In genomic region chr10:76034001-76034600, GRCm38 (mm10) we compare ENCODE assay signal across 11 mouse cellular contexts. TPM values are rescaled to one million over a fixed set of nuclear protein-coding genes. Genes with fewer than 3 reads are reported as not detected.
DNase-seq lines count a peak whose midpoint lies in the region; ATAC-seq lines count a peak whose summit lies in the region.
"Had no signal": no experiment of that assay in that cellular context is flagged by ENCODE, and none has a peak within 500 bp of the region (broad histone marks: within the 10 kb centered on the region; RNA-seq: fewer than 3 reads in every experiment).

No protein-coding gene starts in this region.

- peaks cover 13% of the 10 kb centered on the region for H3K4me1 ChIP-seq in forebrain, embryonic 10.5 days
- H3K4me1 ChIP-seq in forebrain, embryonic 11.5 days (replicated peaks; ENCODE audit: control insufficient read depth, insufficient read depth, low read length): no peaks in the 10 kb centered on the region; the same call in 1 of the 2 replicates
- peaks cover 9% of the 10 kb centered on the region for H3K4me1 ChIP-seq in liver, embryonic 11.5 days (replicated peaks; ENCODE audit: control insufficient read depth, insufficient read depth, low read length)
- H3K4me1 ChIP-seq in liver, embryonic 12.5 days: peaks cover 54% of the 10 kb centered on the region

- 96% methylated on average over 8 of the region's 8 CpGs for WGBS in forebrain, embryonic 10.5 days
- 97% methylated on average over 8 of the region's 8 CpGs for WGBS in forebrain, embryonic 11.5 days
- WGBS in liver, embryonic 11.5 days: 79% methylated on average over 8 of the region's 8 CpGs
- 75% methylated on average over 8 of the region's 8 CpGs for WGBS in liver, embryonic 12.5 days (ENCODE audit: insufficient replicate concordance)

- no peak overlapping the region for H3K27ac ChIP-seq in forebrain, embryonic 10.5 days
- H3K27ac ChIP-seq in forebrain, embryonic 11.5 days (ENCODE audit: low read depth, low read length): no peak overlapping the region
- no peak overlapping the region for H3K27ac ChIP-seq in liver, embryonic 11.5 days (ENCODE audit: low read depth, low read length)
- H3K27ac ChIP-seq in liver, embryonic 12.5 days: no peak overlapping the region
- H3K27ac ChIP-seq: hindbrain, embryonic 12.5 days had no signal

- no peak for ATAC-seq in forebrain, embryonic 11.5 days (replicated peaks; ENCODE audit: low FRiP score)
- no peak for ATAC-seq in liver, embryonic 11.5 days (replicated peaks; ENCODE audit: low FRiP score)
- ATAC-seq in liver, embryonic 12.5 days: no peak

- no peaks in the 10 kb centered on the region for H3K27me3 ChIP-seq in forebrain, embryonic 10.5 days (ENCODE audit: poor library complexity, severe bottlenecking)
- no peaks in the 10 kb centered on the region for H3K27me3 ChIP-seq in forebrain, embryonic 11.5 days (ENCODE audit: control insufficient read depth, insufficient read depth, low read length)
- no peaks in the 10 kb centered on the region for H3K27me3 ChIP-seq in liver, embryonic 11.5 days (replicated peaks; ENCODE audit: control insufficient read depth, insufficient read depth, low read length)
- H3K27me3 ChIP-seq in liver, embryonic 12.5 days (replicated peaks): no peaks in the 10 kb centered on the region
- H3K27me3 ChIP-seq: hindbrain, embryonic 12.5 days had no signal

- peaks cover 54% of the 10 kb centered on the region for H3K36me3 ChIP-seq in forebrain, embryonic 10.5 days (replicated peaks)
- H3K36me3 ChIP-seq in forebrain, embryonic 11.5 days (ENCODE audit: control insufficient read depth, insufficient read depth, low read length): peaks cover 13% of the 10 kb centered on the region
- H3K36me3 ChIP-seq in liver, embryonic 11.5 days (ENCODE audit: control insufficient read depth, insufficient read depth, low read length): peaks cover 13% of the 10 kb centered on the region
- peaks cover 39% of the 10 kb centered on the region for H3K36me3 ChIP-seq in liver, embryonic 12.5 days

- no peak for DNase-seq in forebrain, embryonic 10.5 days (ENCODE audit: extremely low spot score, low spot score)
- no peak for DNase-seq in forebrain, embryonic 11.5 days (ENCODE audit: low spot score)
- DNase-seq in liver, embryonic 11.5 days (ENCODE audit: low spot score): no peak
- DNase-seq in liver (no peak), ES-CJ7 (ENCODE audit: low read depth, low spot score) (peak; percentile 84)
- DNase-seq in natural killer cell, adult 2 months (ENCODE audit: low spot score in 2 of 2): no peak
- DNase-seq in left cerebral cortex, adult 8-10 months (ENCODE audit: low spot score in 2 of 2): no peak
- DNase-seq: gastrocnemius, postnatal 36 days; retina, postnatal 1 day had no signal

- H3K4me3 ChIP-seq in forebrain, embryonic 10.5 days: peak overlapping the region; percentile 93; the same call in 1 of the 2 replicates
- no peak overlapping the region for H3K4me3 ChIP-seq in forebrain, embryonic 11.5 days (ENCODE audit: low read depth, low read length)
- H3K4me3 ChIP-seq in liver, embryonic 11.5 days (ENCODE audit: low read depth, low read length): peak overlapping the region; percentile 92
- H3K4me3 ChIP-seq in liver, embryonic 12.5 days: peak overlapping the region; percentile 77

- H3K9ac ChIP-seq in forebrain, embryonic 11.5 days (ENCODE audit: low read length): no peak overlapping the region
- H3K9ac ChIP-seq in liver, embryonic 11.5 days (ENCODE audit: low read depth, low read length): no peak overlapping the region
- no peak overlapping the region for H3K9ac ChIP-seq in liver, embryonic 12.5 days

- H3K9me3 ChIP-seq in forebrain, embryonic 10.5 days: peaks cover 5% of the 10 kb centered on the region
- H3K9me3 ChIP-seq in forebrain, embryonic 11.5 days (ENCODE audit: control insufficient read depth, low read length): no peaks in the 10 kb centered on the region
- H3K9me3 ChIP-seq in liver, embryonic 11.5 days (ENCODE audit: control insufficient read depth, low read length): no peaks in the 10 kb centered on the region
- no peaks in the 10 kb centered on the region for H3K9me3 ChIP-seq in liver, embryonic 12.5 days (replicated peaks)
- H3K9me3 ChIP-seq: hindbrain, embryonic 12.5 days had no signal

- H3K4me2 ChIP-seq in forebrain, embryonic 11.5 days (ENCODE audit: low read depth, low read length, severe bottlenecking): no peak overlapping the region
- H3K4me2 ChIP-seq in liver, embryonic 11.5 days: peak overlapping the region; percentile 71
- H3K4me2 ChIP-seq in liver, embryonic 12.5 days: peak overlapping the region; percentile 86

RNA-seq across cellular contexts. Expression of gene Zfp280b, which starts 1.7 kb away (rescaled TPM):
- polyA plus RNA-seq in forebrain, embryonic 10.5 days (2016; fragmentation: Nextera tagmentation; extraction: Ambion mirVana): 35.5 and 38.1 TPM in 2 replicates
- 33.9 and 34.3 TPM in 2 replicates for polyA plus RNA-seq in forebrain, embryonic 11.5 days (2014; fragmentation: Nextera tagmentation; extraction: Ambion mirVana)
- polyA plus RNA-seq in liver, embryonic 11.5 days (2014; fragmentation: Nextera tagmentation; extraction: Ambion mirVana): 31.2 and 32.9 TPM in 2 replicates
- 17.5 and 21.0 TPM in 2 replicates for polyA plus RNA-seq in liver, embryonic 12.5 days (2016; fragmentation: Nextera tagmentation; extraction: Ambion mirVana)
- 10 to 100 TPM; 13.4 to 16.5 (median 15.6) TPM for total RNA-seq in left cerebral cortex, adult 8-10 months (2022)
